Mouse (Mus musculus) CD4-positive, CD25-positive, alpha-beta regulatory T cell, adult 4 months (primary cell): ENCODE measurements around the gene Mbnl2. TPM values are rescaled to one million over a fixed set of nuclear protein-coding genes. Genes with fewer than 3 reads are reported as not detected.

Source experiments
- ATAC-seq: one replicate; pipeline ENCODE4 v1.8.0; 2017
- polyA plus RNA-seq, 2 experiments: library from polyadenylated mRNA; unstranded; fragments of 100-300 nt; shearing (Covaris generic); gene quantifications; one replicate each; pipeline ENCODE4 v1.2.1; 2017

Mbnl2 gene
- polyA plus RNA-seq, 2 experiments from 2014 or later: 50.7 to 52.1 TPM

- ATAC-seq: no peak
Observed at GRCm38 (mm10) chr14:120361121-120361520, 85.7 kb downstream of the Mbnl2 start.

GRCm38 (mm10) chr14:120362409-120362992 is 87.0 kb downstream of the Mbnl2 start:
- no peak for ATAC-seq

- ATAC-seq: no peak
Observed at GRCm38 (mm10) chr14:120363090-120363818, 87.8 kb downstream of the Mbnl2 start.

- ATAC-seq: no peak
Observed at GRCm38 (mm10) chr14:120365088-120365487, 89.6 kb downstream of the Mbnl2 start.

GRCm38 (mm10) chr14:120366962-120367361 is 91.5 kb downstream of the Mbnl2 start:
- ATAC-seq: no peak

- no peak for ATAC-seq
Observed at GRCm38 (mm10) chr14:120367589-120367988, 92.1 kb downstream of the Mbnl2 start.

- peak; percentile 53 for ATAC-seq
Observed at GRCm38 (mm10) chr14:120368456-120368855, 93.0 kb downstream of the Mbnl2 start.

- ATAC-seq: no peak
Observed at GRCm38 (mm10) chr14:120368914-120369391, 93.5 kb downstream of the Mbnl2 start.

GRCm38 (mm10) chr14:120370044-120370443 is 94.6 kb downstream of the Mbnl2 start:
- ATAC-seq: no peak

- ATAC-seq: no peak
Observed at GRCm38 (mm10) chr14:120370631-120371030, 95.2 kb downstream of the Mbnl2 start.

- ATAC-seq: no peak
Observed at GRCm38 (mm10) chr14:120371174-120371573, 95.7 kb downstream of the Mbnl2 start.

- ATAC-seq: no peak
Observed at GRCm38 (mm10) chr14:120373026-120374024, 97.9 kb downstream of the Mbnl2 start.

- no peak for ATAC-seq
Observed at GRCm38 (mm10) chr14:120374786-120375185, 99.3 kb downstream of the Mbnl2 start.

GRCm38 (mm10) chr14:120377192-120377591 is 101.7 kb downstream of the Mbnl2 start:
- ATAC-seq: no peak

- no peak for ATAC-seq
Observed at GRCm38 (mm10) chr14:120378002-120378401, 102.5 kb downstream of the Mbnl2 start.

- ATAC-seq: no peak
Observed at GRCm38 (mm10) chr14:120379716-120380115, 104.2 kb downstream of the Mbnl2 start.

- ATAC-seq: no peak
Observed at GRCm38 (mm10) chr14:120381378-120382134, 106.1 kb downstream of the Mbnl2 start.

GRCm38 (mm10) chr14:120382179-120382578 is 106.7 kb downstream of the Mbnl2 start:
- no peak for ATAC-seq

- no peak for ATAC-seq
Observed at GRCm38 (mm10) chr14:120383186-120383851, 107.8 kb downstream of the Mbnl2 start.

- ATAC-seq: no peak
Observed at GRCm38 (mm10) chr14:120384615-120385014, 109.1 kb downstream of the Mbnl2 start.

- ATAC-seq: no peak
Observed at GRCm38 (mm10) chr14:120387293-120387692, 111.8 kb downstream of the Mbnl2 start.
